Mouse (Mus musculus) stomach, embryonic 16.5 days (tissue): ENCODE results near the gene Tdgf1. TPM values are rescaled to one million over a fixed set of nuclear protein-coding genes. Genes with fewer than 3 reads are reported as not detected.

ENCODE experiments used
- ATAC-seq: fragments of 200-750 bp; cut with Nextera tagmentation; 2 replicates; pipeline ENCODE4 v1.8.0; 2017; ENCODE audit warnings: moderate number of reproducible peaks, moderate TSS enrichment; ENCODE audit not compliant: insufficient read depth, low FRiP score
- H3K27ac ChIP-seq: fragments of 300-500 bp; sonication (generic); 2 replicates; pipeline ENCODE4 v1.5.1; 2014; ENCODE audit warnings: low read length
- H3K27me3 ChIP-seq: fragments of 300-500 bp; sonication (generic); 2 replicates; pipeline ENCODE4 v1.6.1; 2014; ENCODE audit warnings: low read length, control low read depth, mixed read lengths; ENCODE audit not compliant: control insufficient read depth, insufficient read depth
- H3K36me3 ChIP-seq: fragments of 300-500 bp; sonication (generic); 2 replicates; pipeline ENCODE4 v1.6.1; 2014; ENCODE audit warnings: low read length; ENCODE audit not compliant: control insufficient read depth, insufficient read depth
- H3K4me1 ChIP-seq: fragments of 300-500 bp; sonication (generic); 2 replicates; pipeline ENCODE4 v1.6.1; 2014; ENCODE audit warnings: low read length, control low read depth, mixed read lengths; ENCODE audit not compliant: control insufficient read depth, insufficient read depth
- H3K4me2 ChIP-seq: fragments of 300-500 bp; sonication (generic); 2 replicates; pipeline ENCODE4 v1.6.1; 2014; ENCODE audit warnings: low read depth, low read length, mixed read lengths
- H3K4me3 ChIP-seq: fragments of 300-500 bp; sonication (generic); replicated peaks from 2 replicates; pipeline ENCODE4 v1.5.1; 2014; ENCODE audit warnings: mild to moderate bottlenecking, low read length
- H3K9ac ChIP-seq: fragments of 300-500 bp; sonication (generic); 2 replicates; pipeline ENCODE4 v1.6.1; 2014; ENCODE audit warnings: low read length
- H3K9me3 ChIP-seq: fragments of 300-500 bp; sonication (generic); replicated peaks from 2 replicates; pipeline ENCODE4 v1.6.1; 2016; ENCODE audit warnings: low read length, control low read depth; ENCODE audit not compliant: control insufficient read depth
- whole genome bisulfite sequencing: fragments of 180-500 bp; shearing (Covaris S2); extraction: QIAGEN DNeasy Blood & Tissue Kit; methylation state at CpG from one replicate; pipeline ENCODE4 v1.1.7; 2014; 5-methylcytosine and 5-hydroxymethylcytosine counted together
- polyA plus RNA-seq: library from polyadenylated mRNA; unstranded; fragments of >200 nt; fragmentation: Nextera tagmentation; extraction: Ambion mirVana; gene quantifications from 2 replicates; pipeline ENCODE4 v1.2.1, GENCODE M21; 2015

Tdgf1 gene
- polyA plus RNA-seq, 1 experiment from 2014 or later, result not detected

DNA sequence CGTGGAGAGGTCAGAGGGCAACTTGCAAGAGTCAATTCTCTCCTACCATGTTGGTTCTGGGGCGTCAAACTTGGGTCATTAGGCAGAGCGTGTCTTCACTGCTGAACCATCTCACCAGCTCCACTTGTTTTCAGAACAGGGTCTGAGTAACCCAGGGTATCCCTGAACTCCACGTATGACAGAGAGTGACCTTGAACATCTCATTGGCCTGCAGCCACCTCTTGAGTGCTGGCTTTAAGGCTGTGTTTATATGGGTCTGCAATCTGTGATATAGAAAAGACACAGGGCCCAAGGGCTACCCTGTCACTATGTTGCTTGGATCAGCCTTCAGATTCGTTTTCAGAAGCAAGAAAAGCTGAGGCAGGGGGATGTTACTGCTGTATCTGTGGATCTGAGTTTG is 13.7 kb upstream of the Tdgf1 start:
- no peak overlapping the region for H3K27ac ChIP-seq
- H3K9ac ChIP-seq, result no peak overlapping the region
- H3K4me3 ChIP-seq, result no peak overlapping the region
- no peaks in the 10 kb centered on the region for H3K36me3 ChIP-seq
- 76% methylated on average over 5 of the region's 5 CpGs for WGBS
- H3K4me1 ChIP-seq, result no peaks in the 10 kb centered on the region
- no peaks in the 10 kb centered on the region for H3K9me3 ChIP-seq
- no peak for ATAC-seq
- H3K4me2 ChIP-seq, result no peak overlapping the region
- H3K27me3 ChIP-seq, result no peaks in the 10 kb centered on the region

DNA sequence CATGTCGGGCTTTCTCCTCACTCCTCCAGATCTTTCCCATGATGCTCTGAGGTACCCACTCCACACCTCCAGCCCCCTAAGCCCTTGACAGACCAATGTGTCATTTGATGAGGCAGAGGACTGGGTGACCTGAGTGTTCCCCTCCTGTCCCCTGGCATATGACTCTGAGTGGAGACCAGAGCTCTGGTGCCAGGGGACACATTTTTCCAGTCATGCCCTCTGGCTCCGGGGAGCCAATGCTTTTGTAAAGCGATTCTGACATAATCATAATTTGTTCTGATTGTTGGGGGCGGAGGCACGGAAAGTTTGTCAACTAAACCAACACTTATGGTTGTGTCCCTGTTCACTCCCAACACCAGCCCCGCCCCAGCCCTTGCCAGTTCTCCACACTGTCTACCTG is 10.0 kb upstream of the Tdgf1 start:
- Histone ChIP-seq H3K4me3 (no peak overlapping the region), H3K27ac (no peak overlapping the region), H3K9ac (no peak overlapping the region), H3K27me3 (peaks cover 9% of the 10 kb centered on the region), H3K4me2 (no peak overlapping the region), H3K4me1 (peaks cover 4% of the 10 kb centered on the region; the same call in 1 of the 2 replicates), H3K9me3 (no peaks in the 10 kb centered on the region), H3K36me3 (no peaks in the 10 kb centered on the region)
- no peak for ATAC-seq
- 77% methylated on average over 6 of the region's 6 CpGs for WGBS

- peaks cover 4% of the 10 kb centered on the region; the same call in 1 of the 2 replicates for H3K4me1 ChIP-seq
- no peak for ATAC-seq
- no peak overlapping the region for H3K9ac ChIP-seq
- no peaks in the 10 kb centered on the region for H3K9me3 ChIP-seq
- H3K36me3 ChIP-seq, result no peaks in the 10 kb centered on the region
- H3K4me3 ChIP-seq, result no peak overlapping the region
- no peak overlapping the region for H3K27ac ChIP-seq
- WGBS, result 37% methylated on average over 2 of the region's 2 CpGs
- H3K4me2 ChIP-seq, result no peak overlapping the region
- peaks cover 9% of the 10 kb centered on the region for H3K27me3 ChIP-seq
Observed at GRCm38 (mm10) chr9:110954681-110955445, 8.9 kb upstream of the Tdgf1 start.

DNA sequence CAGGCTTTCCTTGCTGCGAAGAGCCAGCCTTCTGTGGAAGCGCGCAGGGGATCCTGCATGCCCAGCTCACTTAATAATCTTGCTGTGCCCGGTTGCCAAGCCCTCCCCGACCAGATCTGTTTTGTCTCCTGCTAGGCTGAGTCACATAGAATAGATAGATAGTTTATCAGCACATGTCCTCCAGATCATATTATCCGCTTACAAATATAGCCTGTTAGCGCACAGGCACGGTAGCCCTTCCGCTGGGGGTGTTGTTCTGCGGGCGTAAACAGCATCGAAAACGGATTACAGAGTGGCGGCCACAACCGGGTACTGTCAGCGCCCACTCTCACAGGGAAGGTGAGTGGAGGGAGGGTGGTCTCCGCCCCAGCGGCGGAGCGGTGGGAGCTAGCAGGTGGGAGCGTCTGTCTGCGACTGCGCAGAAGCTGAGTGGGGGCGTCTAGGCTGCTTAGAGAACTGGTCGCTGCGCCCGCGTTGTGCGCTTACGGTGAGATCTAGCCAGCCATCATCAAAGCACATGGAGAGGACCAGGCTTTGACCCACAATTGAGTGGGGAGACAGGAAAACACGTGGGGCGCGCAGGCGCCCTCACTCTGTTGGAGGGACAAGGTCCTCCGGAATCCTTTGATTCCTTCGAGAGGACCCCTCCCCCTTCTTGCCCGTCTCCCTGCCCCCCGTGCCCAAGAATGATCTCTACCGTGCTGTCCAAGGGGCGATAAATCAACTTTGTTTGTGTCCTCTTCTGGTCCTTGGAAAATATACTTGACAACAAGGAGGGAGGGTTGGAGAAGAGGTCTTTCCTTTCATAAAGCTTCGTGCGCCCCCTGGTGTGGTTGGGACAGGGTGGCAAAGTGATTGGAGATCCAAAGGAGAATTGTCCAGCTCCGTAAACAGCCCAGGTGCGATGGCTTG is 7.8 kb upstream of the Tdgf1 start:
- 1% methylated on average over 44 of the region's 44 CpGs for WGBS
- Histone ChIP-seq H3K9me3 (no peaks in the 10 kb centered on the region), H3K9ac (peak overlapping the region; percentile 62), H3K4me1 (peaks cover 4% of the 10 kb centered on the region; the same call in 1 of the 2 replicates), H3K27me3 (peaks cover 9% of the 10 kb centered on the region), H3K27ac (no peak overlapping the region), H3K4me3 (peak overlapping the region; percentile 58), H3K36me3 (no peaks in the 10 kb centered on the region), H3K4me2 (peak overlapping the region; percentile 95)
- peak; percentile 59; the same call in 1 of the 2 replicates for ATAC-seq

- Histone ChIP-seq H3K36me3 (no peaks in the 10 kb centered on the region), H3K27me3 (peaks cover 9% of the 10 kb centered on the region), H3K4me2 (peak overlapping the region; percentile 95), H3K4me1 (peaks cover 4% of the 10 kb centered on the region; the same call in 1 of the 2 replicates), H3K27ac (no peak overlapping the region), H3K4me3 (peak overlapping the region; percentile 58; the same call in 1 of the 2 replicates), H3K9ac (no peak overlapping the region), H3K9me3 (no peaks in the 10 kb centered on the region)
- WGBS, result 44% methylated on average over 5 of the region's 5 CpGs
- no peak for ATAC-seq
Observed at GRCm38 (mm10) chr9:110952931-110953549, 7.1 kb upstream of the Tdgf1 start.

DNA sequence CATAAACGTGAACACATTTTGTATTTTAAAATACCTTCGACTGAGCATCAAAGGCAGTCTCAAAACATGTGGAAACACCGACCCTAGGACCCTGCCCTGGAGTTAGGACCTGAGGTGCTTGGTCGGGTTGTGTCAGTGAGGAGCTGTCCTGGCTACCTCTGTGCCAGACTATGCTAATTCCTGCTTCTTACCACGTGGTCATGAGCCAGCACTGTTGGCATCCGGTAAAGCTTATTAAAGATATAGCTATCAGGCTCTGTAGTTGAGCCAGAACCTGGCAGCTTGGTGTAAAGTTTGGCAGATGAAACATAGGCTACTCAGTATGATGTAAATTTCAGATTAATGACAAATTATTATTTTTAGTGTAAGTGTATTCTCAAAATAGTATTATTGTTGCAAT is 6.4 kb upstream of the Tdgf1 start:
- H3K4me3 ChIP-seq, result no peak overlapping the region
- peaks cover 4% of the 10 kb centered on the region; the same call in 1 of the 2 replicates for H3K4me1 ChIP-seq
- ATAC-seq, result no peak
- no peak overlapping the region for H3K4me2 ChIP-seq
- WGBS, result 58% methylated on average over 6 of the region's 6 CpGs
- H3K9ac ChIP-seq, result no peak overlapping the region
- H3K36me3 ChIP-seq, result no peaks in the 10 kb centered on the region
- H3K27me3 ChIP-seq, result peaks cover 13% of the 10 kb centered on the region
- H3K9me3 ChIP-seq, result no peaks in the 10 kb centered on the region
- H3K27ac ChIP-seq, result no peak overlapping the region

- peaks cover 4% of the 10 kb centered on the region; the same call in 1 of the 2 replicates for H3K4me1 ChIP-seq
- H3K27me3 ChIP-seq, result peaks cover 16% of the 10 kb centered on the region
- no peaks in the 10 kb centered on the region for H3K9me3 ChIP-seq
- no peak overlapping the region for H3K4me3 ChIP-seq
- H3K4me2 ChIP-seq, result no peak overlapping the region
- no peak for ATAC-seq
- no peak overlapping the region for H3K27ac ChIP-seq
- 90% methylated on average over 13 of the region's 13 CpGs for WGBS
- no peaks in the 10 kb centered on the region for H3K36me3 ChIP-seq
- no peak overlapping the region for H3K9ac ChIP-seq
Observed at GRCm38 (mm10) chr9:110951866-110952265, 5.9 kb upstream of the Tdgf1 start.

- no peak within 1 kb of the TSS for H3K27ac ChIP-seq
- H3K9ac ChIP-seq, result no peak within 1 kb of the TSS
- H3K27me3 ChIP-seq, result peaks cover 18% of the 10 kb centered on the region
- WGBS, result 67% methylated on average over 11 of the region's 11 CpGs
- no peaks in the 10 kb centered on the region for H3K36me3 ChIP-seq
- no peak within 1 kb of the TSS for H3K4me3 ChIP-seq
- no peak within 1 kb of the TSS for H3K4me2 ChIP-seq
- no peaks in the 10 kb centered on the region for H3K9me3 ChIP-seq
- ATAC-seq, result no peak
- H3K4me1 ChIP-seq, result peaks cover 4% of the 10 kb centered on the region; the same call in 1 of the 2 replicates
Observed at GRCm38 (mm10) chr9:110951397-110951796, 5.4 kb upstream of the Tdgf1 start, which contains the start of gene Lrrc2. Gene Lrrc2 (plus strand): TSS chr9:110951545.
